In the genomic region with DNA sequence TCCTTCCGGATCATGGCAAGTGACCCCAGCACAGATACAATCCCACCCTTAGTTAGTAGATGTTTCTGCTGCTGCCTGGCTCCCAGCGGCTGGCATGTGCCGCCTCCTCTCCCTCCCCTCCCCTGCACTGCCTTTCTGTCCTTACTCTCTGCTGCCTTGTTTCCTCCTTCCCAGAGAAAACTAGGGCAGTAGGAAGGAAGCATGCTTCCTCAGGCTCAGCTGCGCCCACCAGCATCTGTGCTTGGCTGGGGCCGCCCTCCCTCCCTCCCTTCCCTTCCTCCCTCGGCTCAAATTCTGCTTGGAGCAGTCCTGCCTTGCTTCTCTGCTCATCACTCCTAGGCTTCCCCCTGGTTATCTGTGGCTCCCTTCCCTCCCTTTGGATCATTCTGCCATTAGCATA, we compare ENCODE assay signal across 9 mouse cellular contexts. TPM values are rescaled to one million over a fixed set of nuclear protein-coding genes. Genes with fewer than 3 reads are reported as not detected.
A peak's percentile ranks its signal among the peaks of the same experiment; 100 is the strongest.
DNase-seq lines count a peak whose midpoint lies in the region; ATAC-seq lines count a peak whose summit lies in the region.
"Had no signal": no experiment of that assay in that cellular context is flagged by ENCODE, and none has a peak within 500 bp of the region (broad histone marks: within the 10 kb centered on the region; RNA-seq: fewer than 3 reads in every experiment).

No protein-coding gene starts in this region.

- H3K4me3 ChIP-seq in forebrain, embryonic 14.5 days (ENCODE audit: low read depth, low read length): no peak overlapping the region
- H3K4me3 ChIP-seq in forebrain, embryonic 12.5 days (replicated peaks): no peak overlapping the region
- H3K4me3 ChIP-seq in midbrain, embryonic 13.5 days (replicated peaks): no peak overlapping the region
- H3K4me3 ChIP-seq in midbrain, embryonic 10.5 days: no peak overlapping the region

- H3K9me3 ChIP-seq in forebrain, embryonic 14.5 days (replicated peaks; ENCODE audit: control insufficient read depth, low read length): no peaks in the 10 kb centered on the region
- no peaks in the 10 kb centered on the region for H3K9me3 ChIP-seq in forebrain, embryonic 12.5 days
- H3K9me3 ChIP-seq in midbrain, embryonic 13.5 days: no peaks in the 10 kb centered on the region
- no peaks in the 10 kb centered on the region for H3K9me3 ChIP-seq in midbrain, embryonic 10.5 days (replicated peaks)

- intact Hi-C loops in gastrocnemius, postnatal 14 days (cut with DNase I; ENCODE audit: low total_unique reads): no loop called here

- H3K27ac ChIP-seq in forebrain, embryonic 14.5 days (ENCODE audit: low read depth, low read length): no peak overlapping the region
- no peak overlapping the region for H3K27ac ChIP-seq in forebrain, embryonic 12.5 days
- H3K27ac ChIP-seq in midbrain, embryonic 13.5 days: peak overlapping the region; percentile 49
- H3K27ac ChIP-seq in midbrain, embryonic 10.5 days (replicated peaks): no peak overlapping the region

- DNase-seq in forebrain, embryonic 14.5 days (ENCODE audit: low spot score): peak; percentile 24
- no peak for DNase-seq in midbrain, embryonic 10.5 days (ENCODE audit: low spot score)
- DNase-seq in left cerebral cortex, adult 9 months (ENCODE audit: low spot score in 2 of 2): peak; percentile 58 to 67
- DNase-seq in thymus, adult 18-20 months: no peak
- DNase-seq in gastrocnemius, postnatal 14 days: no peak
- DNase-seq in cerebellum, adult 8-10 months: no peak

- H3K36me3 ChIP-seq in forebrain, embryonic 14.5 days (ENCODE audit: control insufficient read depth, insufficient read depth, low read length): no peaks in the 10 kb centered on the region
- no peaks in the 10 kb centered on the region for H3K36me3 ChIP-seq in forebrain, embryonic 12.5 days (replicated peaks)
- no peaks in the 10 kb centered on the region for H3K36me3 ChIP-seq in midbrain, embryonic 13.5 days
- H3K36me3 ChIP-seq in midbrain, embryonic 10.5 days: no peaks in the 10 kb centered on the region

- H3K9ac ChIP-seq in forebrain, embryonic 14.5 days (ENCODE audit: low read length): no peak overlapping the region
- no peak overlapping the region for H3K9ac ChIP-seq in forebrain, embryonic 12.5 days
- 0 out of 2 replicates have a peak overlapping the region, but pooled peaks have one; percentile 40 for H3K9ac ChIP-seq in midbrain, embryonic 13.5 days (replicated peaks)

- 29% methylated on average over 5 of the region's 6 CpGs for WGBS in forebrain, embryonic 14.5 days
- 27% methylated on average over 6 of the region's 6 CpGs for WGBS in forebrain, embryonic 12.5 days
- 29% methylated on average over 6 of the region's 6 CpGs for WGBS in midbrain, embryonic 13.5 days
- 34% methylated on average over 6 of the region's 6 CpGs for WGBS in midbrain, embryonic 10.5 days

- ATAC-seq in forebrain, embryonic 14.5 days: no peak
- no peak for ATAC-seq in forebrain, embryonic 12.5 days (ENCODE audit: low FRiP score)
- ATAC-seq in midbrain, embryonic 13.5 days: 0 out of 2 replicates have a peak, but pooled peaks have one; percentile 20

- no peak overlapping the region for H3K4me2 ChIP-seq in forebrain, embryonic 14.5 days (ENCODE audit: low read length)
- no peak overlapping the region for H3K4me2 ChIP-seq in forebrain, embryonic 12.5 days
- H3K4me2 ChIP-seq in midbrain, embryonic 13.5 days (replicated peaks): no peak overlapping the region

- peaks cover 3% of the 10 kb centered on the region; the same call in 1 of the 2 replicates for H3K4me1 ChIP-seq in forebrain, embryonic 14.5 days (ENCODE audit: control insufficient read depth, insufficient read depth, low read length)
- peaks cover 12% of the 10 kb centered on the region for H3K4me1 ChIP-seq in forebrain, embryonic 12.5 days
- H3K4me1 ChIP-seq in midbrain, embryonic 13.5 days (replicated peaks): peaks cover 15% of the 10 kb centered on the region
- H3K4me1 ChIP-seq in midbrain, embryonic 10.5 days: peaks cover 26% of the 10 kb centered on the region

- H3K27me3 ChIP-seq in forebrain, embryonic 14.5 days (replicated peaks; ENCODE audit: control insufficient read depth, insufficient read depth, low read length): no peaks in the 10 kb centered on the region
- H3K27me3 ChIP-seq in forebrain, embryonic 12.5 days: peaks cover 50% of the 10 kb centered on the region
- H3K27me3 ChIP-seq in midbrain, embryonic 13.5 days: peaks cover 10% of the 10 kb centered on the region
- peaks cover 29% of the 10 kb centered on the region for H3K27me3 ChIP-seq in midbrain, embryonic 10.5 days (ENCODE audit: low read depth, poor library complexity, severe bottlenecking)

RNA-seq across cellular contexts. Expression of a gene that starts 18.4 kb away (rescaled TPM):
- 1.8 and 4.8 TPM in 2 replicates for polyA plus RNA-seq in forebrain, embryonic 14.5 days (2014; fragmentation: Nextera tagmentation; extraction: Ambion mirVana)
- polyA plus RNA-seq in forebrain, embryonic 12.5 days (2016; fragmentation: Nextera tagmentation; extraction: Ambion mirVana): 0.21 and 0.24 TPM in 2 replicates
- 1.1 and 1.3 TPM in 2 replicates for polyA plus RNA-seq in midbrain, embryonic 13.5 days (2015; fragmentation: Nextera tagmentation; extraction: Ambion mirVana)
- 0.06 TPM in 1 of 2 replicates, not detected in the other for polyA plus RNA-seq in midbrain, embryonic 10.5 days (2016; fragmentation: Nextera tagmentation; extraction: Ambion mirVana)
- under 1 TPM in 1 of 2 experiments, not detected in 1; 0.08 TPM for total RNA-seq in gastrocnemius, postnatal 14 days (2021)
- polyA plus RNA-seq: liver, embryonic 16.5 days had no signal

RNA-seq across cellular contexts. Expression of a gene that starts 19.7 kb away (rescaled TPM):
- polyA plus RNA-seq in forebrain, embryonic 14.5 days (2014; fragmentation: Nextera tagmentation; extraction: Ambion mirVana): 16.2 and 21.9 TPM in 2 replicates
- 14.5 and 14.7 TPM in 2 replicates for polyA plus RNA-seq in forebrain, embryonic 12.5 days (2016; fragmentation: Nextera tagmentation; extraction: Ambion mirVana)
- polyA plus RNA-seq in midbrain, embryonic 13.5 days (2015; fragmentation: Nextera tagmentation; extraction: Ambion mirVana): 18.3 and 19.9 TPM in 2 replicates
- 19.2 and 22.3 TPM in 2 replicates for polyA plus RNA-seq in midbrain, embryonic 10.5 days (2016; fragmentation: Nextera tagmentation; extraction: Ambion mirVana)
- total RNA-seq in gastrocnemius, postnatal 14 days (2021): 10 to 100 TPM; 31.1 to 34.2 TPM

RNA-seq across cellular contexts. Expression of a gene that starts 39.4 kb away (rescaled TPM):
- polyA plus RNA-seq in forebrain, embryonic 14.5 days (2014; fragmentation: Nextera tagmentation; extraction: Ambion mirVana): 7.5 and 7.8 TPM in 2 replicates
- polyA plus RNA-seq in forebrain, embryonic 12.5 days (2016; fragmentation: Nextera tagmentation; extraction: Ambion mirVana): 4.8 and 5.4 TPM in 2 replicates
- polyA plus RNA-seq in midbrain, embryonic 13.5 days (2015; fragmentation: Nextera tagmentation; extraction: Ambion mirVana): 13.0 and 13.4 TPM in 2 replicates
- polyA plus RNA-seq in midbrain, embryonic 10.5 days (2016; fragmentation: Nextera tagmentation; extraction: Ambion mirVana): 3.3 and 3.9 TPM in 2 replicates
- total RNA-seq in gastrocnemius, postnatal 14 days (2021): 1 to 10 TPM; 4.4 to 4.6 TPM

RNA-seq across cellular contexts. Expression of a gene that starts 46.9 kb away (rescaled TPM):
- polyA plus RNA-seq in forebrain, embryonic 14.5 days (2014; fragmentation: Nextera tagmentation; extraction: Ambion mirVana): 2.2 and 2.3 TPM in 2 replicates
- polyA plus RNA-seq in forebrain, embryonic 12.5 days (2016; fragmentation: Nextera tagmentation; extraction: Ambion mirVana): 1.6 and 1.8 TPM in 2 replicates
- polyA plus RNA-seq in midbrain, embryonic 13.5 days (2015; fragmentation: Nextera tagmentation; extraction: Ambion mirVana): 2.2 and 2.6 TPM in 2 replicates
- polyA plus RNA-seq in midbrain, embryonic 10.5 days (2016; fragmentation: Nextera tagmentation; extraction: Ambion mirVana): 1.2 and 2.0 TPM in 2 replicates
- total RNA-seq in gastrocnemius, postnatal 14 days (2021): 1 to 10 TPM in 1 of 2 experiments, under 1 TPM in 1; 0.55 to 1.9 TPM

Comparison
In these comparisons a context has a peak if more than half of its experiments do, and no peak if none do; other contexts are left out.
1. DNase-seq: peak in forebrain, embryonic 14.5 days (single experiment) and left cerebral cortex, adult 9 months (2 of 2); none in midbrain, embryonic 10.5 days (single experiment), thymus, adult 18-20 months (0 of 2), gastrocnemius, postnatal 14 days (single experiment) and cerebellum, adult 8-10 months (single experiment).